Mouse (Mus musculus) kidney, postnatal 0 days (tissue): Measurements from ENCODE around the gene Olfr1506. TPM values are rescaled to one million over a fixed set of nuclear protein-coding genes. Genes with fewer than 3 reads are reported as not detected.

Experiments
- polyA plus RNA-seq: library from polyadenylated mRNA; unstranded; fragments of >200 nt; fragmentation: Nextera tagmentation; extraction: Ambion mirVana; gene quantifications from 2 replicates; pipeline ENCODE4 v1.2.1, GENCODE M21; 2015

Olfr1506 gene
- polyA plus RNA-seq, 1 experiment from 2014 or later, result not detected

Other genes starting within 250 kb of the Olfr1506 start
- gene Olfr1261, start 233.3 kb downstream of the Olfr1506 start, polyA plus RNA-seq, result not detected in 2 replicates
- gene Olfr1262, start 224.3 kb downstream of the Olfr1506 start, polyA plus RNA-seq, result not detected in 2 replicates
- not detected in 2 replicates for gene Olfr1263, start 212.4 kb downstream of the Olfr1506 start, polyA plus RNA-seq
- gene Olfr1264, start 198.9 kb downstream of the Olfr1506 start, polyA plus RNA-seq, result not detected in 2 replicates
- not detected in 2 replicates for gene Olfr1265, start 189.2 kb downstream of the Olfr1506 start, polyA plus RNA-seq
- gene Olfr140, start 160.9 kb downstream of the Olfr1506 start, polyA plus RNA-seq, result not detected in 2 replicates
- gene Olfr1269, start 103.1 kb downstream of the Olfr1506 start, polyA plus RNA-seq, result not detected in 2 replicates
- gene Olfr32, start 82.2 kb downstream of the Olfr1506 start, polyA plus RNA-seq, result not detected in 2 replicates
- not detected in 2 replicates for gene Olfr1270, start 71.4 kb downstream of the Olfr1506 start, polyA plus RNA-seq
- gene Olfr142, start 33.1 kb upstream of the Olfr1506 start, polyA plus RNA-seq, result not detected in 2 replicates
- not detected in 2 replicates for gene Olfr1271, start 46.5 kb upstream of the Olfr1506 start, polyA plus RNA-seq
- gene Olfr1272, start 68.3 kb upstream of the Olfr1506 start, polyA plus RNA-seq, result not detected in 2 replicates
- not detected in 2 replicates for gene Gm13769, start 97.7 kb upstream of the Olfr1506 start, polyA plus RNA-seq
- gene Olfr1274-ps, start 174.2 kb upstream of the Olfr1506 start, polyA plus RNA-seq, result not detected in 2 replicates